Mouse (Mus musculus): ENCODE measurements around the gene Ppp1r27. TPM values are rescaled to one million over a fixed set of nuclear protein-coding genes. Genes with fewer than 3 reads are reported as not detected.

Ppp1r27 gene
- polyA plus RNA-seq, 1 experiment: 1.0 TPM

GRCm38 (mm10) chr11:120534093-120534492 lies 16.8 kb downstream of the Ppp1r27 start:
- Histone ChIP-seq H3K4me2 (ENCODE audit: low read depth) (no peak overlapping the region), H3K27me3 (ENCODE audit: control insufficient read depth, insufficient read depth, insufficient read length) (peaks cover 76% of the 10 kb centered on the region), H3K4me3 (no peak overlapping the region), H3K36me3 (ENCODE audit: control insufficient read depth, insufficient read depth) (no peaks in the 10 kb centered on the region), H3ac (ENCODE audit: control insufficient read depth, insufficient read length) (no peak overlapping the region), H3K79me2 (ENCODE audit: control insufficient read depth, insufficient read depth) (no peaks in the 10 kb centered on the region)
- TF ChIP-seq TCF12 (IDR thresholded peaks at IDR 0.05; ENCODE audit: insufficient read depth, poor library complexity, severe bottlenecking): no peak
- TF ChIP-seq MYOG (IDR thresholded peaks at IDR 0.05; ENCODE audit: control insufficient read depth in 1 of 3, insufficient read depth in 1 of 3, insufficient read length in 2 of 3, low read depth in 2 of 3): no peak
- no peak for TF ChIP-seq USF1 (IDR thresholded peaks at IDR 0.05; ENCODE audit: low read depth)
- no peak for TF ChIP-seq CEBPB (IDR thresholded peaks at IDR 0.05; ENCODE audit: insufficient read depth, poor library complexity, severe bottlenecking)
- no peak for TF ChIP-seq E2F4 (IDR thresholded peaks at IDR 0.05; ENCODE audit: insufficient read depth)
- TF ChIP-seq POLR2A (IDR thresholded peaks at IDR 0.05; ENCODE audit: insufficient read length, low read depth): no peak
- no peak for TF ChIP-seq POLR2AphosphoS2 (IDR thresholded peaks at IDR 0.05; ENCODE audit: insufficient read length, low read depth)
- TF ChIP-seq SRF (IDR thresholded peaks at IDR 0.05; ENCODE audit: control insufficient read depth, insufficient read length, low read depth): no peak
- no peak for TF ChIP-seq MYOD1 (IDR thresholded peaks at IDR 0.05; ENCODE audit: control insufficient read depth in 1 of 3, insufficient read length in 2 of 3, low read depth in 2 of 3)
- TF ChIP-seq REST (IDR thresholded peaks at IDR 0.05; ENCODE audit: insufficient read depth, insufficient read length): no peak
- no peak for TF ChIP-seq MAX (IDR thresholded peaks at IDR 0.05; ENCODE audit: low read depth)
- no peak for TF ChIP-seq TCF3 (IDR thresholded peaks at IDR 0.05; ENCODE audit: insufficient read length, low read depth)

GRCm38 (mm10) chr11:120531646-120532045 lies 19.3 kb downstream of the Ppp1r27 start:
- no peak overlapping the region for H3K4me2 ChIP-seq (ENCODE audit: low read depth)
- H3ac ChIP-seq (ENCODE audit: control insufficient read depth, insufficient read length): no peak overlapping the region

GRCm38 (mm10) chr11:120530085-120530964 lies 20.6 kb downstream of the Ppp1r27 start, which contains the start of gene Gcgr:
TSS of gene Gcgr (plus strand) at chr11:120530699.
- no peak within 1 kb of the TSS for H3K4me3 ChIP-seq
- no peaks in the 10 kb centered on the region for H3K79me2 ChIP-seq (ENCODE audit: control insufficient read depth, insufficient read depth)
- peaks cover 65% of the 10 kb centered on the region for H3K27me3 ChIP-seq (ENCODE audit: control insufficient read depth, insufficient read depth, insufficient read length)
- H3ac ChIP-seq (ENCODE audit: control insufficient read depth, insufficient read length): no peak within 1 kb of the TSS
- H3K36me3 ChIP-seq (ENCODE audit: control insufficient read depth, insufficient read depth): no peaks in the 10 kb centered on the region
- H3K4me2 ChIP-seq (ENCODE audit: low read depth): no peak within 1 kb of the TSS
- no peak for TF ChIP-seq MYOG (IDR thresholded peaks at IDR 0.05; ENCODE audit: control insufficient read depth in 1 of 3, insufficient read depth in 1 of 3, insufficient read length in 2 of 3, low read depth in 2 of 3)
- TF ChIP-seq MYOD1 (IDR thresholded peaks at IDR 0.05; ENCODE audit: control insufficient read depth in 1 of 3, insufficient read length in 2 of 3, low read depth in 2 of 3): no peak
- TF ChIP-seq SRF (IDR thresholded peaks at IDR 0.05; ENCODE audit: control insufficient read depth, insufficient read length, low read depth): no peak
- no peak for TF ChIP-seq E2F4 (IDR thresholded peaks at IDR 0.05; ENCODE audit: insufficient read depth)

More at GRCm38 (mm10) chr11:120531646-120532045, 19.3 kb downstream of the Ppp1r27 start:
- Histone ChIP-seq H3K4me3 (no peak overlapping the region), H3K27me3 (ENCODE audit: control insufficient read depth, insufficient read depth, insufficient read length) (peaks cover 75% of the 10 kb centered on the region), H3K79me2 (ENCODE audit: control insufficient read depth, insufficient read depth) (no peaks in the 10 kb centered on the region), H3K36me3 (ENCODE audit: control insufficient read depth, insufficient read depth) (no peaks in the 10 kb centered on the region)
- TF ChIP-seq SRF (IDR thresholded peaks at IDR 0.05; ENCODE audit: control insufficient read depth, insufficient read length, low read depth) (no peak), REST (IDR thresholded peaks at IDR 0.05; ENCODE audit: insufficient read depth, insufficient read length) (no peak), MAX (IDR thresholded peaks at IDR 0.05; ENCODE audit: low read depth) (no peak), POLR2A (IDR thresholded peaks at IDR 0.05; ENCODE audit: insufficient read length, low read depth) (no peak)

- no peaks in the 10 kb centered on the region for H3K79me2 ChIP-seq (ENCODE audit: control insufficient read depth, insufficient read depth)
- H3K4me3 ChIP-seq: no peak overlapping the region
- no peak overlapping the region for H3ac ChIP-seq (ENCODE audit: control insufficient read depth, insufficient read length)
- H3K27me3 ChIP-seq (ENCODE audit: control insufficient read depth, insufficient read depth, insufficient read length): peaks cover 51% of the 10 kb centered on the region
- no peak overlapping the region for H3K4me2 ChIP-seq (ENCODE audit: low read depth)
- no peaks in the 10 kb centered on the region for H3K36me3 ChIP-seq (ENCODE audit: control insufficient read depth, insufficient read depth)
- TF ChIP-seq TCF3 (IDR thresholded peaks at IDR 0.05; ENCODE audit: insufficient read length, low read depth): no peak
Observed at GRCm38 (mm10) chr11:120528903-120529302, 22.0 kb downstream of the Ppp1r27 start.

- H3K36me3 ChIP-seq (ENCODE audit: control insufficient read depth, insufficient read depth): no peaks in the 10 kb centered on the region
- H3K79me2 ChIP-seq (ENCODE audit: control insufficient read depth, insufficient read depth): no peaks in the 10 kb centered on the region
- H3K27me3 ChIP-seq (ENCODE audit: control insufficient read depth, insufficient read depth, insufficient read length): peaks cover 46% of the 10 kb centered on the region
- no peak overlapping the region for H3K4me2 ChIP-seq (ENCODE audit: low read depth)
- no peak overlapping the region for H3ac ChIP-seq (ENCODE audit: control insufficient read depth, insufficient read length)
- H3K4me3 ChIP-seq: no peak overlapping the region
- TF ChIP-seq TCF12 (IDR thresholded peaks at IDR 0.05; ENCODE audit: insufficient read depth, poor library complexity, severe bottlenecking): no peak
- no peak for TF ChIP-seq POLR2AphosphoS2 (IDR thresholded peaks at IDR 0.05; ENCODE audit: insufficient read length, low read depth)
- TF ChIP-seq TCF3 (IDR thresholded peaks at IDR 0.05; ENCODE audit: insufficient read length, low read depth): no peak
- no peak for TF ChIP-seq POLR2A (IDR thresholded peaks at IDR 0.05; ENCODE audit: insufficient read length, low read depth)
- TF ChIP-seq SRF (IDR thresholded peaks at IDR 0.05; ENCODE audit: control insufficient read depth, insufficient read length, low read depth): no peak
- no peak for TF ChIP-seq MAX (IDR thresholded peaks at IDR 0.05; ENCODE audit: low read depth)
- no peak for TF ChIP-seq CEBPB (IDR thresholded peaks at IDR 0.05; ENCODE audit: insufficient read depth, poor library complexity, severe bottlenecking)
- TF ChIP-seq USF1 (IDR thresholded peaks at IDR 0.05; ENCODE audit: low read depth): no peak
- no peak for TF ChIP-seq MYOD1 (IDR thresholded peaks at IDR 0.05; ENCODE audit: control insufficient read depth in 1 of 3, insufficient read length in 2 of 3, low read depth in 2 of 3)
- TF ChIP-seq REST (IDR thresholded peaks at IDR 0.05; ENCODE audit: insufficient read depth, insufficient read length): no peak
- no peak for TF ChIP-seq E2F4 (IDR thresholded peaks at IDR 0.05; ENCODE audit: insufficient read depth)
- no peak for TF ChIP-seq MYOG (IDR thresholded peaks at IDR 0.05; ENCODE audit: control insufficient read depth in 1 of 3, insufficient read depth in 1 of 3, insufficient read length in 2 of 3, low read depth in 2 of 3)
Observed at GRCm38 (mm10) chr11:120527690-120528354, 23.1 kb downstream of the Ppp1r27 start.

Data from myocyte (in vitro differentiated cells).